Mouse (Mus musculus) embryo, embryonic 9.5 days (tissue): Measurements from ENCODE around the gene Megf9.

ENCODE experiments used
- DNase-seq: peaks from one replicate; pipeline ENCODE4 v3.0.0-alpha.2; 2017; ENCODE audit errors: extremely low spot score

Megf9 gene

GRCm38 (mm10) chr4:70523346-70523745 is 11.4 kb downstream of the Megf9 start:
- no peak for DNase-seq

- DNase-seq, result no peak
Observed at GRCm38 (mm10) chr4:70521506-70522292, 13.1 kb downstream of the Megf9 start.

DNA sequence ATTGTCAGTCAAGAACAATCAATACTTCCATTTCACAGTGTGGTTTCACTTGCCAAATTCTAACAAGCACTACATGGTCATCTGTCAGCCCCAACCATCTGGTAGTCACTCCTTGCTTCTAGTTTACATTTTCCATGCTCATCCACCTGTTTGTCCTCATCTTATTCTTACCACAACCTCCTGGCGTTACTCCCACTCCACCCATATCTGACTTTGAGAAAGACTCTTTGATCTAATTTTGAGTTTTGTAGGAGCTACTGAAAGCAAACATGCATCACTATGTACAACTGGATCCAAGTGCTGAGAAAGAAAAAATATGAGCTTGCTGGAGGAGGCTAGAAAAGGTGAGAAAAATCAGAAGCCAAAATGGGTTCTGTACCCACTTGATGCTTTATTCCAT is 17.1 kb downstream of the Megf9 start:
- no peak for DNase-seq

DNA sequence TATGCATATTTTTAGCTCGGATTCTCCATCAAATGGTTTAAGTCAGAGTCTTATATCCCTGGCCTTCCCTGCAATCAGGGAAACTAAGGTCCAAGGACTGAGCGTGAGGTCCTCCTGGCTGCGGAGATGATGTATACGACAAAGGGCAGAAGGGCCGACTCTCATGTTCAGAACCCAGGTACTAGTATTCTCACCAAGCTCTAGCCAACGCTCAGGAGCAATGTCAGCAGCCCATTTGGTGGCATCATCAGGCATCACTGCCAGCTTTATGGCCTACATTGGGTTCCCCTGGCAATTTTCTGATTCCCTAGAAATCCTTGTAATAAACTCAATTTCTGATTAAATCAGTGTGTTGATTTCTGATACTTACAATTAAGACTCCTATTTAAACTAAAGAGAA is 18.5 kb downstream of the Megf9 start:
- no peak for DNase-seq

GRCm38 (mm10) chr4:70515514-70515913 is 19.3 kb downstream of the Megf9 start:
- DNase-seq, result no peak

GRCm38 (mm10) chr4:70509987-70510386 is 24.8 kb downstream of the Megf9 start:
- DNase-seq, result no peak

DNA sequence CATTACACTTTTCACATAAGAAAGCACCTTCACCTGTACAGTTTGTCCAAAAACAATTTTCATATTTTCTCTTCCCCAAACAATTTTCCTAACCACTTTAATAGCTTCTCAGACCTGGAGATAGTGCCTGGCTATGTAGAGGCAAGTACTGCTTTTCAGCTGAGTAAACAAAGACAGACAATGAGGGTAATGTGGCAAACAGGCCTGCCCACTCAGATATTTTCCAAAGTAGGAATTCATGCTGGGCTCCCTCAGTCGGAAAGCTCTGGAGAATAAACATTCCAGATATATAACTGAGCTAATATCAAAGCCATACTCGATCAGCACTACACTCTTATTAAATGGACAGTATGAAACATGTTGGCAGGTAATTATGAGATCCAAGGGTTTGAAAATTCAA is 25.2 kb downstream of the Megf9 start:
- peak; percentile 12 for DNase-seq

DNA sequence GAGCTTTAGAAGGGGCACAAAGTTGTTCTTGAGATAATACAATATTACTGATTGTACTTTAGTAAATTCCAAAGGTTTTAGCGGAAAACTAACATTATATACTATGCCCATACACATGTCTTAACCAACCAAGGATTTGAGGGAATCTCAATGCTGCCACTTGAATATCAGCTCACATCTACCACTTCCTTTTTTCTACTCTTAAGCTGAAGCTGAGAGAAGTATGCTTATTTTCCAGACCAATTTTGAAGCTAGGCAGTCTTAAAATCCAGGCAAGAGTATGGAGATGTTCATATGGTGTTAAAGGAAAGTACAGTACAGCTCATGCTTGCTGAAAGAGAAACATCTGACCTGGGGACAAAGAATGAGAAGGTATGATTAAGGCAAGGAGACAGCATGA is 26.6 kb downstream of the Megf9 start:
- no peak for DNase-seq

DNA sequence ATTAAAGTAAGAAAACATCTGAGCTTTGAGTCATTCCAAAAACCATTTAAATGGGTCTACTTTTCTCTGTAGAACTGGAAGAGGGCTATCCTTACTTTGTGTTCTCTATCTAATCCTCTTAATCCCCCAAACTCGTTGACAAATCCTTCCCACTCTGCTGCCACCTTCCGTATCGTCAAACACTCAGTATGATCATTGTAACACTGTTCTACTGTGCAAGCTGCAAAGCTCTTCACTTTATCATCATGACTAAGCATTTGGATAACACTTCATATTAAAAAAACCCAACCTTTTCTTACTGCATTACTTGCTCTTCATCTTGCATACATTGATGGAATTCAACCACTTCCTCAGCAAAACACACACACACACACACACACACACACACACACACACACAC is 28.8 kb downstream of the Megf9 start:
- no peak for DNase-seq

DNA sequence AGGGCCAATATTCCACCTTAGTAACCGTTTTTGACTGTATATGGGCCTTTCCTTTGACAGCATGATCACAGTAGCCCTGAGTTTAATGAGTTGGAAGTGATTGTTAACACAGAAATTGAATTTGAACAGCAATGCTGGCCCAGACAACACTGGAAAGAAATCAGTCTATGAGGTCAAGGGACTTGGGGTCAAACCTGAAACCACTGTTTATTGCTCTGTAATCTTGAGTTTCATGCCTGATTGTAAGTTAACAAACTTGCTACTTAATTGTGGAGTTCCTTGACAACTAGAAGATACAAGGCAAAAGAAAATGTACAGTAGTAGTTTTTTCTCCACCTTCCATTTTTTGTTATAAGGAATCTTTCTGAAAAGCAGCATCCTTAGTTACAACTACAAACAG is 31.0 kb downstream of the Megf9 start:
- DNase-seq, result no peak

DNA sequence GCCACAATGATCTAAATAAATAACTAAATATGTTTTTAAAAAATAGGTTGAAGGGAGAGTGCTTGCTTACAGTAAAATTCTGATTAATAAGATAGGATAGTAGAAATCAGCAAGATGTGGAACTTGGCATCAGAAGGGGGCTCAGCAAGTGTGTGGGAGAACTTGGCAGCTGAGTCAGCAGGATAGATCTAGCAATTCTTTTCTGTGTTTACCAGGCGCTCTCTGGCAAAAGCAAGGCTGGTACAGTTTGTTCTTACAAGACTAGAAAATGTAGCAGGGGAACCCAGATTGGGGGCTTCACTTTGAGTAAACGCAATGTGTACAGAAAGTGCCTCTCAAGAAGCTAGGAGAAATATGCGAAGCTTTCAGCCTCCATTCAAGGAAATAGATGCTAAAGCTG is 35.5 kb downstream of the Megf9 start:
- no peak for DNase-seq

DNA sequence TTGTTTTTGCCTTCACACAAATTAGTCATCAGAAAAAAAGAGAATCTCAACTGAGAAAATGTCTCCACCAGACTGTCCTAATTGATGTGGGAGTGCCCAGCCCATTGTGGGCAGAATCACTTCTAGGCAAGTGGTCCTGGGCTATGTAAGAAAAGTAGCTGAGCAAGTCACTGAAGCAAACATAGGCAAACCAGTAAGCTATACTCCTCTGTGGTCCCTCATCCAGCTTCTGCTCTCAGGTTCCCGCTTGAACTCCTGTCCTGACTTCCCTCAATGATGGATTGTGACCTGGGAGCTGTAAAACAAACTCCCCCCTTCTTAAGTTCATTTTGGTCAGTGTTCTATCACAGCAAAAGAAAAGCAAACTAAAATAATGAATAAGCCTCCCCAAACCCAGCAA is 37.8 kb downstream of the Megf9 start:
- no peak for DNase-seq

- no peak for DNase-seq
Observed at GRCm38 (mm10) chr4:70489792-70490191, 45.0 kb downstream of the Megf9 start.

- DNase-seq, result no peak
Observed at GRCm38 (mm10) chr4:70488415-70488814, 46.4 kb downstream of the Megf9 start.

GRCm38 (mm10) chr4:70484134-70484533 is 50.7 kb downstream of the Megf9 start:
- no peak for DNase-seq

DNA sequence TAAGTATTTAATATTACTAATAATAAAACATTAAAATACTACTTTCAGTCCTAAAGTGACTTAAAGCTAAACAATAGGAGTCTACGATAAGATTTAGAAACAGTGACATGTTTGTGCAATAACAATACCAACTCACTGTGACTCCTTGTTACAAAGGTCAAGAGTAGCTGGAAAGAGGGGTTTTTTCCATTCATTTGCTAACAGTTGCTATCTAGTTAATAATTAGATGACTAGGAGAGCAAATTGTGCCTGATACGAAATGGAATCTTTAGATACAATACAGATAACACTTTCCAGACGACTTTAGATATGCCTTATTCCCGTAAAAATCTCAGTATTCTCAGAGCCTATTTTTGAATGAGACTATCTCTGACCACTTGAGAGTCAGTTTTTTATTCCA is 52.9 kb downstream of the Megf9 start:
- DNase-seq, result no peak

GRCm38 (mm10) chr4:70471398-70471797 is 63.4 kb downstream of the Megf9 start:
- no peak for DNase-seq

DNA sequence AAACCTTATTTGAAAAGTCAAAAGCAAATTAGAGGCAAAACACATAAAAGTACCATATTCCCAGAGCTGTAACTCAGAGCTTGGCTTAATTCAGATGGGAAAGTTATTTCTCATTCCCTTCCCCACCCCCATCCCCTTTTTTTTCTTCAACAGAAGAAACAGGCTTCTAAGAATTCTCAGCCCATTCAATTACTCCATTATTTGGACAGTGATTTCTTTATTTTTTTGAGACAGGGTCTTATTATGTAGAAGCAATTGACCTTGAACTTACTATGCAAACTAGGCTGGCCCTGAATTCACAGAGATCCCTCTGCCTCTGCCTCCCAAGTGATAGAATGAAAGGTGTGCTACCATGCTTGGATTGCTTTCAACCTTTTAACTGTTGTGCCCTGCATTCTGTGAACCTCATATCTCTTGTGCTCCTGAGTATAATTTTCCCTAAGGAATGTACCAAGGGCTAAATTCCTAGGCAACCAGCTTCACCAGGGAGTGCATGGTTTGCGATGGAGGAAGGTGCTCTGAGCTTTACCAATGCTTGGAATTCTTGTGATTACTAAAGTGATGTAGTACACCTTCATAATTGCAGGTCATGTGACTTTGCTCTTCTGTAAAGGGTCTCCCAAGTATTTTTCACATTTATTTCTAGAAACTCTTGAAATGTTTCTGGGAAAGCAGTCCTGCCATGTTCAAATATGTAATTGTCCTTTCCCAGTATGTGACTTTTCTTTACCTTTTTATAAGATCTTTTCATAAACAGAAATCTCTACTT is 68.7 kb downstream of the Megf9 start:
- no peak for DNase-seq

DNA sequence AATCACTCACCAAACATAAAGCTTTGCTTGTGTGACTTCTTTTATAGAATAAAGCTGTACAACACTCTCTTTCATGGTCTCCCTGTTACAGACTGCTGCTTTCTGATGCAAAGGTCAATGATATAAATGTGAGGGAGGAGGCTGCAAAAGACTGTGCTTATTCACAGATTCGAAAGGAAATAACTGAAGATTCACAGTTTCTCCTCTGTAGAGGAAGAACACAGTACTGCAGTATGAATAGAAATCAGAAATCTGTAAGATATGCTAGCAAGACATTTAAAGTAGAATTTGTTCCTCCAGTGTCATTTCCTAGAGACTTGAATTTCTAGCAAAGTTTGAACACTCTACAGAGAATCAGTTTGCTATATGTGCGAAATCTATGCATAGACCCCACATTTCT is 71.5 kb downstream of the Megf9 start:
- no peak for DNase-seq

- DNase-seq, result no peak
Observed at GRCm38 (mm10) chr4:70461416-70461815, 73.4 kb downstream of the Megf9 start.

DNA sequence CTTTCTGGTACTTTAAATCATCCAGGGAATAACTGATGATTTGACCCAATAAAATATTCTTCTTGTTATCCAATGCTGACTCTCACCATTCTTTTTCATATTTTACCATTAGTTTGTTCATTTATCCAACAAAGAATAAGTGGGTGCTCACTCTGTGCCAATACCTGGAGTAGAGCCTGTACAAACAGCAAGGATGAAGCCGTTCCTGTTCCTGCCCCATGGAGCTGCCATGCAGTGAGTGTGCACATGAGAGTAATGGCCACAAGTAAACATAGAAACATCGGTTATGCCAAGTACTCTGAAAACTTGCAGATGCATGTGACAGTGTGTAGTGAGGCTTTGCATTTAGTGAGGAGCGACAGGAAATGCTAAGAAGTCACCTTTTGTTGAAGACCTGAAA is 82.6 kb downstream of the Megf9 start:
- DNase-seq, result no peak

GRCm38 (mm10) chr4:70451750-70452149 is 83.0 kb downstream of the Megf9 start:
- peak; percentile 2 for DNase-seq

GRCm38 (mm10) chr4:70449668-70450067 is 85.1 kb downstream of the Megf9 start:
- no peak for DNase-seq
